Mouse (Mus musculus): ENCODE measurements at regions not wholly inside any gene's neighbourhood (a gene's known extent, or its start where the extent isn't known, plus 50 kb on each side); places are given as distances from the start of the nearest gene placed in this dataset.

GRCm38 (mm10) chr14:12913956-12914355 lies 91.1 kb upstream of the Cadps start:
- no peaks in the 10 kb centered on the region for H3K4me1 ChIP-seq (ENCODE audit: control insufficient read depth, insufficient read depth, low read length)
- DNase-seq (ENCODE audit: low spot score) = no peak
- H3K36me3 ChIP-seq (ENCODE audit: control insufficient read depth, insufficient read depth, low read length) = no peaks in the 10 kb centered on the region
- no peaks in the 10 kb centered on the region for H3K9me3 ChIP-seq (ENCODE audit: control insufficient read depth, low read length)
- H3K27ac ChIP-seq (ENCODE audit: low read depth, low read length) = no peak overlapping the region
- H3K9ac ChIP-seq (ENCODE audit: low read length) = no peak overlapping the region
- no peak for ATAC-seq (ENCODE audit: insufficient read depth, low FRiP score, low TSS enrichment)
- H3K4me2 ChIP-seq (ENCODE audit: low read depth) = no peak overlapping the region
- H3K4me3 ChIP-seq (ENCODE audit: low read depth, low read length) = no peak overlapping the region
- WGBS = 80% methylated on average over 2 of the region's 2 CpGs
- no peaks in the 10 kb centered on the region for H3K27me3 ChIP-seq (ENCODE audit: control insufficient read depth, insufficient read depth, low read length)

- H3K27ac ChIP-seq (ENCODE audit: low read depth, low read length) = no peak overlapping the region
These were observed 90.5 kb upstream of the Cadps start for GRCm38 (mm10) chr14:12913421-12913820.

GRCm38 (mm10) chr14:12877337-12877662 lies 54.4 kb upstream of the Cadps start:
- Histone ChIP-seq H3K4me1 (ENCODE audit: control insufficient read depth, insufficient read depth, low read length) (no peaks in the 10 kb centered on the region), H3K27ac (ENCODE audit: low read depth, low read length) (0 out of 2 replicates have a peak overlapping the region, but pooled peaks have one; percentile 39), H3K4me2 (ENCODE audit: low read depth) (no peak overlapping the region), H3K27me3 (ENCODE audit: control insufficient read depth, insufficient read depth, low read length) (no peaks in the 10 kb centered on the region), H3K36me3 (ENCODE audit: control insufficient read depth, insufficient read depth, low read length) (no peaks in the 10 kb centered on the region), H3K9ac (ENCODE audit: low read length) (no peak overlapping the region), H3K9me3 (ENCODE audit: control insufficient read depth, low read length) (no peaks in the 10 kb centered on the region), H3K4me3 (ENCODE audit: low read depth, low read length) (no peak overlapping the region)
- DNase-seq (ENCODE audit: low spot score) (no peak), ATAC-seq (ENCODE audit: insufficient read depth, low FRiP score, low TSS enrichment) (no peak)

More at GRCm38 (mm10) chr14:12913421-12913820, 90.5 kb upstream of the Cadps start:
- no peak for DNase-seq (ENCODE audit: low spot score)
- no peaks in the 10 kb centered on the region for H3K9me3 ChIP-seq (ENCODE audit: control insufficient read depth, low read length)
- ATAC-seq (ENCODE audit: insufficient read depth, low FRiP score, low TSS enrichment) = no peak
- no peak overlapping the region for H3K9ac ChIP-seq (ENCODE audit: low read length)
- no peak overlapping the region for H3K4me3 ChIP-seq (ENCODE audit: low read depth, low read length)
- H3K4me2 ChIP-seq (ENCODE audit: low read depth) = no peak overlapping the region
- no peaks in the 10 kb centered on the region for H3K27me3 ChIP-seq (ENCODE audit: control insufficient read depth, insufficient read depth, low read length)
- H3K4me1 ChIP-seq (ENCODE audit: control insufficient read depth, insufficient read depth, low read length) = no peaks in the 10 kb centered on the region
- WGBS = 86% methylated on average over 3 of the region's 3 CpGs
- H3K36me3 ChIP-seq (ENCODE audit: control insufficient read depth, insufficient read depth, low read length) = no peaks in the 10 kb centered on the region

- Histone ChIP-seq H3K27ac (ENCODE audit: low read depth, low read length) (0 out of 2 replicates have a peak overlapping the region, but pooled peaks have one; percentile 39), H3K9ac (ENCODE audit: low read length) (no peak overlapping the region)
These were observed 53.8 kb upstream of the Cadps start for GRCm38 (mm10) chr14:12876417-12877336.

More at GRCm38 (mm10) chr14:12876417-12877336, 53.8 kb upstream of the Cadps start:
- ATAC-seq (ENCODE audit: insufficient read depth, low FRiP score, low TSS enrichment) (no peak; the same call in 1 of the 2 replicates), DNase-seq (ENCODE audit: low spot score) (peak; percentile 13)
- H3K4me2 ChIP-seq (ENCODE audit: low read depth) = no peak overlapping the region
- no peaks in the 10 kb centered on the region for H3K9me3 ChIP-seq (ENCODE audit: control insufficient read depth, low read length)
- 59% methylated on average over 10 of the region's 10 CpGs for WGBS
- no peaks in the 10 kb centered on the region for H3K36me3 ChIP-seq (ENCODE audit: control insufficient read depth, insufficient read depth, low read length)
- no peaks in the 10 kb centered on the region for H3K27me3 ChIP-seq (ENCODE audit: control insufficient read depth, insufficient read depth, low read length)
- no peaks in the 10 kb centered on the region for H3K4me1 ChIP-seq (ENCODE audit: control insufficient read depth, insufficient read depth, low read length)
- no peak overlapping the region for H3K4me3 ChIP-seq (ENCODE audit: low read depth, low read length)

Measured in neural tube, embryonic 11.5 days (tissue).